Mouse (Mus musculus) bone marrow, adult 2 months (tissue): ENCODE measurements around the gene Sncb. TPM values are rescaled to one million over a fixed set of nuclear protein-coding genes. Genes with fewer than 3 reads are reported as not detected.

ENCODE experiments used
- H3K27ac ChIP-seq: fragments of 200-500 bp; 2 replicates; pipeline ENCODE4 v1.5.1; 2012; ENCODE audit warnings: low read depth, mild to moderate bottlenecking, control low read depth, inconsistent platforms, low read length; ENCODE audit not compliant: control insufficient read depth, poor library complexity, insufficient read depth
- H3K4me1 ChIP-seq: fragments of 200-500 bp; 2 replicates; pipeline ENCODE4 v1.6.1; 2011; ENCODE audit warnings: low read length; ENCODE audit not compliant: control insufficient read depth, insufficient read depth
- H3K4me3 ChIP-seq: fragments of 200-500 bp; replicated peaks from 2 replicates; pipeline ENCODE3; 2011; ENCODE audit warnings: mild to moderate bottlenecking, low read depth, low read length, control low read depth; ENCODE audit not compliant: control insufficient read depth
- CTCF ChIP-seq: fragments of 200-500 bp; IDR thresholded peaks from 2 replicates; pipeline ENCODE4 v1.5.1; 2011; ENCODE audit warnings: low read length, control low read depth; ENCODE audit not compliant: control insufficient read depth, insufficient read depth
- POLR2A ChIP-seq: fragments of 200-500 bp; IDR thresholded peaks from 2 replicates; pipeline ENCODE4 v1.6.1; 2011; ENCODE audit warnings: low read depth, mild to moderate bottlenecking, control low read depth, low read length, borderline replicate concordance; ENCODE audit not compliant: control insufficient read depth
- WGBS: fragments of 180-500 bp; shearing (Covaris S2); methylation state at CpG from one replicate; pipeline ENCODE4 v1.1.7; 2018; 5-methylcytosine and 5-hydroxymethylcytosine counted together
- polyA plus RNA-seq: library from polyadenylated mRNA; stranded (reverse); fragments of >200 nt; gene quantifications from 2 replicates; pipeline ENCODE4 v1.2.4, GENCODE M21; 2011; ENCODE audit warnings: low replicate concordance; ENCODE audit not compliant: missing spikeins, insufficient read depth, insufficient read length

The Sncb gene
- polyA plus RNA-seq, 1 experiment = not detected

DNA sequence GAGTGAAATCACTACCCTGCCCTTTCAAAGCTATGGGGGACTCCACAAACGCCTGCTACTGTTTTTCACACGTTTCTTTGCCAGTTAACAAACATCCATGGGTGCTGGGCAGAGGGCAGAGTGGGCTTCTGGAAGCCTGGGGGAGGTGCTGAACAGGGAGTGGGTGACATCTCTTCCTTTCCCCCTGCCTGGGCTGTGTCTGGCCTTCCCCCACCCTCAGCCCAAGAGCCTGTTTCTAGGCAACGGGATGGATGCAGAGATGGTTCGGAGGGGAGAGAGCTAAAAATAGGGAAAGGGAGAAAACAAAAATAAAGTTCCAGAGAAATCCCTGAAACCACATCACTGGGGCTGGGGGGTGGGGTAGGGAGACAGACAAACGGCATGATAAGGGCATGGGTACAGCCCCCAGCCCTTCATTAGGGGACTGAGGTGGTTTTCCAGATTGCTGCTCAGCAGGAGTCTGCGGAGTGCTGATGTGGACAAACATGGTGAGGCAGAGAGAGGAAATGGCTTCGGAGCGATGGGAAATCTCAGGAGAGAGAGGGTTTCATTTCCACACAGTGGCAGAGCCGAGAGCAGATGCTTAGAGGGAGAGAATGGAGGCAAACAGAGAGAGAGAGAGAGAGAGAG is 11.1 kb downstream of the Sncb start:
- Histone ChIP-seq H3K4me3 (no peak overlapping the region), H3K27ac (no peak overlapping the region), H3K4me1 (no peaks in the 10 kb centered on the region; the same call in 1 of the 2 replicates)
- no peak for TF ChIP-seq POLR2A
- TF ChIP-seq CTCF = no peak
- WGBS = 30% methylated on average over 9 of the region's 9 CpGs

GRCm38 (mm10) chr13:54754169-54755080 is 12.0 kb downstream of the Sncb start:
- 39% methylated on average over 12 of the region's 12 CpGs for WGBS
- no peak for TF ChIP-seq POLR2A
- TF ChIP-seq CTCF = no peak

GRCm38 (mm10) chr13:54753733-54754132 is 12.7 kb downstream of the Sncb start:
- no peak overlapping the region for H3K27ac ChIP-seq
- no peak for TF ChIP-seq CTCF
- no peak for TF ChIP-seq POLR2A
- WGBS = 56% methylated on average over 6 of the region's 6 CpGs

More at GRCm38 (mm10) chr13:54754169-54755080, 12.0 kb downstream of the Sncb start:
- H3K27ac ChIP-seq = no peak overlapping the region
- H3K4me3 ChIP-seq = no peak overlapping the region
- H3K4me1 ChIP-seq = no peaks in the 10 kb centered on the region; the same call in 1 of the 2 replicates

DNA sequence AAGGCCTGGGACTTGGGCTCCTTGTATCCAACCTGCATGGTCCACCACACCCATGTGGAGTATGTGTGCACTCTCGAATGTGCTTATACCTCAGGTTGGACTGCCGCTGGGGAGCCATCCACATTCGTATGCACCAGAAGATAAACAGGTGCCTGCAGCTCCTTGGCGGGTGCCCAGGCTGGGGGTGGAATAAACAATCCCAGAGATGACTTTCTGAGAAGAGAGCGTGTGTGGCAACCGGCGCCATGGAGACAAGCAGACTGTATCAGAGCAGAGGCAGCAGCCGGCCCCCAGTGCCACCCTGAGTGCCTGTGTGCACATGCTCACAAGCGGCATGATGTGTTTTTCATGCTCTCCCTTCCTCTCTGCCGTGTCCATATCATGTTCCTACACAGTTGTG is 13.7 kb downstream of the Sncb start:
- WGBS = 66% methylated on average over 10 of the region's 10 CpGs
- no peak overlapping the region for H3K4me3 ChIP-seq
- TF ChIP-seq POLR2A (no peak), CTCF (no peak)
- no peaks in the 10 kb centered on the region for H3K4me1 ChIP-seq
- no peak overlapping the region for H3K27ac ChIP-seq

More at GRCm38 (mm10) chr13:54753733-54754132, 12.7 kb downstream of the Sncb start:
- H3K4me1 ChIP-seq = no peaks in the 10 kb centered on the region; the same call in 1 of the 2 replicates
- H3K4me3 ChIP-seq = no peak overlapping the region

GRCm38 (mm10) chr13:54750699-54751098 is 15.7 kb downstream of the Sncb start:
- no peak for TF ChIP-seq CTCF
- no peak for TF ChIP-seq POLR2A
- H3K27ac ChIP-seq = no peak overlapping the region
- no peaks in the 10 kb centered on the region for H3K4me1 ChIP-seq
- 4% methylated on average over 8 of the region's 8 CpGs for WGBS
- H3K4me3 ChIP-seq = no peak overlapping the region

GRCm38 (mm10) chr13:54749864-54750411 is 16.5 kb downstream of the Sncb start, which contains the start of gene Gprin1:
Gprin1 (minus strand) TSS chr13:54749874.
- 6% methylated on average over 27 of the region's 29 CpGs for WGBS
- Histone ChIP-seq H3K4me1 (no peaks in the 10 kb centered on the region), H3K27ac (no peak within 1 kb of the TSS), H3K4me3 (no peak within 1 kb of the TSS)
- no peak for TF ChIP-seq CTCF

DNA sequence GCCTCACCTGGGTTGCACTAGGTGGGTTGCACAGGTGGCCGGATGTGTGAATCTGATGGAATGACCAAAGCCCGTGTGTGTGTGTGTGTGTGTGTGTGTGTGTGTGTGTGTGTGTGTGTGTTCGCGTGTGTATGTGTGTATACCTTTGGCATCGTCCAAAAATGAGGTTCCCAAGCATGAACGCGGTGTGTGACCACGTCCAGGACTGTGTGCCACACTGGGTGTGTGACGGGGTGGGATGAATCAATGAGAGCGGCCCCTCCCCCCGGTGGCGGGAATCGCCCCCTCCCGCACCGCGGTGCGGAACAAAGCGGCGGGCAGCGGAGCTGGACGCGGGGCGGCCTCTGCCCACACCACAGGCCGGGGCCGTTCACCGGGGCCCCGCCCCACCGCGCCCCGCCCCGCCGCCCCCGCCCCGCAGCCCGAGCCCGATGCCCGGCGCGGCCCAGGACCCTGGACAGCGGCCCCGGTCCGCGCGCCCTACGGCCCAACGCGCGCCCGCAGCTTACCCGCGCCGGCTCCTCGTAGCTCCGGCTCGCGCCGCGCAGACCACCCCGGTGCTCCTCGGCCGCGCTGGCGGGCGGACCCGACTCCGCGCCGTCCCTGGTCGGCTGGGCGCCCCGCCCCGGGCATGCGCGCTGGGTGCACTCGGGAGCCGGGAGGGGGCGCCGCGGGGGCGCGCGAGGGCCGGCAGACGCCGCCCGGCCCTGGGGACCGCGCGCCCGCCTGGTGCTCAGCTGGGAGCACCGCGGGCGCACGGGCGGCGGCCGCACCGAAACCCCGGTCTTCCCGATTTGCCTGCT is 17.1 kb downstream of the Sncb start:
- WGBS = 4% methylated on average over 98 of the region's 100 CpGs
- Histone ChIP-seq H3K27ac (no peak overlapping the region), H3K4me1 (no peaks in the 10 kb centered on the region), H3K4me3 (no peak overlapping the region)
- no peak for TF ChIP-seq CTCF
- no peak for TF ChIP-seq POLR2A

DNA sequence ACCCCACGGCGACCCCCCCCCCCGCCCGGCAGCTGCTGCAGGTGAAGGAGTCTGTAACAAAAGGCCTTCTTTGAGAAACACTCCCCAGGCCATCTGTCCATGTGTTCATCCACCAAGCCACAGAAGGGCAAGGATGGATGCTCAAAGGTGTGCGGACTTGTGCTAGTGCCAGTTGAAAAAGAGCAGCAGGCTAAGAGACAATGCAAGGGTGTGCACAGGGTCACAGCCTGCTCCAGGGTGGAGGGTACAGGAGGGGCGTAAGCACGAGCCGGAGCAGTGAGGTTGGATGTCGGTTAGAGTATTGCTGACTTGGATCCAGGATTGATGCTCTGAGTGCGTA is 17.7 kb downstream of the Sncb start:
- no peak overlapping the region for H3K4me3 ChIP-seq
- no peak for TF ChIP-seq POLR2A
- TF ChIP-seq CTCF = no peak
- 61% methylated on average over 10 of the region's 10 CpGs for WGBS
- H3K4me1 ChIP-seq = no peaks in the 10 kb centered on the region
- H3K27ac ChIP-seq = no peak overlapping the region
